Mouse (Mus musculus) urinary bladder, postnatal 14 days (tissue): Measurements from ENCODE around the gene Zbtb39.

Source experiments
- DNase-seq: peaks from one replicate; pipeline ENCODE4 v3.0.0; 2021; ENCODE audit warnings: low spot score

Gene Zbtb39

DNA sequence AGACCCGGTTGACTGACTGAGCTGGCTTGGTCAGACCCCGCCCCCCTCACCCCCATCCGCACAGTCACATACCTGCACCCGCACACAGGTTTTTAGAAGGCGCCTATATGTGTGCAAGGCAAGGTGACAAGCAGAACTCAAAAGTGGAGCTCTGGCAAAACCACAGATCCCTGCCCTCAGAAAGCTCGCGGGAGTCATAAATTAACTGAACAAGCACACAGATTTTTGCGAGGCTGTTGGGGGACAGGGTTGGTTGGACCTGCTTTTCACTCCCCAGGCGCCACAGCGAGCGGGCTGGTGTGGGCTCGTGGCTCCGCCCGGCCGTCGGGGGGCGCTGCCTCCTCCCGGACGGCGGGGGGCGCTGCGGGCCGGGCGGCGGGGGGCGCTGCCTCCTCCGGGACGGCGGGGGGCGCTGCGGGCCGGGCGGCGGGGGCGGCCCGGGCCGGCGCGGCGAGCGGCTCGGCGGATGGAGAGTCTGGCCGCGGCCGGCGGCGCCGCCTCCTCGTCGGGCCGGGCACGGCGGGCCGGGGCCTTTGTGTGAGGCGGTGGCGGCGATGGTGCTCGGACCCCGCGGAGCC lies at the start of gene Zbtb39:
Zbtb39 (plus strand) TSS at position 456 of the 578 bp plus-strand sequence.
- DNase-seq, result peak; percentile 82

DNA sequence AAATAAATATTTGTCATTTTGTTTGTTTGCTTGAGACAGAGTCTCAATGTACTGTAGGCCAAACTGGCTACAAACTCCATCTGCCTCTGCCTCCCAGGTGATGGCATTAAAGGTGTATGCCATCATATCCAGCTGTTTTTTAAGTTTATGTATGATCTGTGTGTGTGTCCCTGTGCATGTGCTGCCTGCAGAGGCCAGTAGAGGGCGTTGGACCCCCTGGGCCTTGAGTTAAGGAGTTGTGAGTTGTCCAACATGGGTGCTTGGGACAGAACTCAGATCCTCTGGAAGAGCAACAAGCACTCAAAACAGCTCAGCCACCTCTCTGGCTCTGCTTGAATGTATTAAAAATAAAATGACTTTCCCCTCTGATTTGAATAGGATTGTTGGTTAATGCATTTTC lies 48.3 kb upstream of the Zbtb39 start:
- no peak for DNase-seq

DNA sequence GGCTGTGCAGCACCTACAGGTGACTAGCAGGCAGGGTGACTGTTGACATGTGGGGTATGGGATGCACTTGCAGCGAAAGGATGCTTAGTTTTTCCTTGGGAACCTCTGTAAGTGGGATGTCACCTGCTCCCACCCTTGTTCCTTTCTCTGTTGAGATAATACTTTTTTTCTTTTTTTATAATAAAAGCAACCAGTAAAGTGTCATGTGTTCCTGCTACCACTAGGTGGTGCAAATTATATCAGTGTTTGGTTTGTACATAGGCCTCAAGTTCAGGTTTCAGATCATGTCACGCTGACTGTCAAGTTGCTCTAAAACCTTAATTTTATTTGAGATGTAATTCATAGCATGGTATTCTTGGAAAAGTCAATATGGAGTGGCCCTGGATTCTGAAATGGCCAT lies 44.7 kb upstream of the Zbtb39 start:
- no peak for DNase-seq

DNA sequence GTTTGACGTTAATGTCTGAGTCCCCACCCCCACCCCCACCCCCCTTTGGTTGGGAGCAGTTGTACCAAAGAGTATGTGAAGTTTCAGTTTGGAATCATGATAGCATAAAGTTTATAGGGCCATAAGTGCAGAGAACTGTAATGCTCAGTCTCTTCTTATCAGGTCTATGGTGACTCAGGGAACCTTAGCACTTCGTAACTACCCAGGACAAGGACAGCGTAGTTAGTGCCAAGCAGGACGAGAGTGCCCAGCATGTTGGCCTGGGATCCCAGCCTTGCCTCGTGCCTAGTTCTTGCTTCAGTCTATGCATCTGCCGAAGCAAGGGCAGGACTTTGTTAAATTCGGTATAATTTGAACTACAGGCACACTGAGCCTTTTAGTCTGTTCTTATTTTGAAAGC lies 43.6 kb upstream of the Zbtb39 start:
- no peak for DNase-seq

DNA sequence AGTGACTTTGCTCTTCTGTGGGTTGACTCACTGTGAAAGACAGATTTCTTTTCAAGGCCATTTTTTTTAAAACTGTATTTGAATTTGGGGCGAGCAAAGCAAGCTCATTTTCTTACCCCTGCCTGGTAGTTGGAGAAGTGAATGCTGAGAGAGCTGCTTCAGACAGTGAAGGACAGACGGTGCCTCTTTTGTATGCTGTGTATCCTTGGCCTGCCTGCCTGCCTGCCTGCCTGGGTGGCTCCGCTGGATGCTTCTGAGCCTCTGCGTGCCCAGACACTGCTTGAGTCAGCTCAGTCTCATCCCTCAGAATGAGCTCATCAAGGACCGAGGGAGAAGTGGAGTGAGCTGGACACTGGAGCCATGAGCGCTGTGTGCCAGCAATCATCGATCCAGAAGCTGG lies 40.4 kb upstream of the Zbtb39 start:
- DNase-seq, result no peak

DNA sequence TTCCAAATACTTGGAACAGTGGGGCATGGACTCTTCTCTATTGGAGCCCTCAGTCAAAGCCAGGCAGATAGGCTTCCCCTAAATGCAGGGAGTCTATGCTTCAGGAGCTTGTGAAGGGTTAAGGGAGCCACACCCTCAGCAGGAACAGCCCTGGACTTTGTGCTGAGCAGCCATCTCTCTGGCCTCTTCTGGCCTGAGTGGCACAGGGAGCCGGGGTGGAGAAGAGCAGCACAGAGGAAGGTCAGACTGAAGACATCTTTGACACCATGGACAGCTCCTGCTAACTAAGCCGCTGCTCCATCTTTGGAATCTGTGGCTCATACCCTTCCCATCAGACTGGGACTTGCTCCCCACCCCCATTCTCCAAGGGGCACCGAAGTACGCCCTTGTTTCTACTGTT lies 36.0 kb upstream of the Zbtb39 start:
- no peak for DNase-seq

DNA sequence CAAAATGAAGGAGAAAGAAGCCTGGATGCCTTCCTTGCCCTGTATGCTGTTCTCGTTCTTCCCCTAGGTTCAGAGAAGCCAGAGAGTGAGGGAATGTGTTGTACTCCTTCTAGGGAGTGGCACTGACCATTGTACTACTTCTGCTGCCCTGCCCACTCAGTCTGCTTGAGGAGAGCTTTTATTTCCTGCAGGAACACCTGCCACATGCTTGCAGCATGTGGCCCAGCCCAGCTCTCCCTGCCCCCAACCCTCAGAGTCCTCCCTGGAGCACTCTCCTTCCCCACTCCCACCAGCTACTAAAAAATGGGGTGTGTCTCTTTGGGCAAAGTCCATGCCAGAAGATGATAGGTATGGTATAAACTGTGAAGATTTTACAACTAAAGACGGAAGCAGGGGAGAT lies 35.0 kb upstream of the Zbtb39 start:
- DNase-seq, result no peak

DNA sequence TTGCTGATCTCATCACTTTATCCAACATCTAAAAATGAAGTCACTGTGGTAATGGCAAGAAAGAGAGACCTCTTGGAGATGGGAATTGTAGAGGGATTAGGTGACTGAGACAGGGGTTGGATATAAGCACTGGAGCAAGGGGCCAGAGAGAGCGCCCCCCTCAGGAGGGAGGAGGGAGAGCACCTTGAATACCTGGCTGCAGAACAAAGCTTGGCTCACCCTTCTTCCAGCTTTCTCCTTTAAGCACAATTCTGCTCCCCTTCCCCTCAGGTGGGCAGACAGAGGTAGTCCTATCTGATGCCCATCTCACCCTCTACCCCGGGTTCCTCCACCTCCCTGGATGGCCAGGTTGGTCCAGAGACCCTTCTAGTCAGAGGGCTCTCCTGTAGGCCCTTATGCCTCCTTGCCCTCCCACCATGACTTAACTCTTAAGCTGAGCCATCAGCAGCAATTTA lies 34.5 kb upstream of the Zbtb39 start, which contains the start of gene Myo1a:
Myo1a (plus strand) TSS at position 405 of the 455 bp plus-strand sequence.
- DNase-seq, result no peak

DNA sequence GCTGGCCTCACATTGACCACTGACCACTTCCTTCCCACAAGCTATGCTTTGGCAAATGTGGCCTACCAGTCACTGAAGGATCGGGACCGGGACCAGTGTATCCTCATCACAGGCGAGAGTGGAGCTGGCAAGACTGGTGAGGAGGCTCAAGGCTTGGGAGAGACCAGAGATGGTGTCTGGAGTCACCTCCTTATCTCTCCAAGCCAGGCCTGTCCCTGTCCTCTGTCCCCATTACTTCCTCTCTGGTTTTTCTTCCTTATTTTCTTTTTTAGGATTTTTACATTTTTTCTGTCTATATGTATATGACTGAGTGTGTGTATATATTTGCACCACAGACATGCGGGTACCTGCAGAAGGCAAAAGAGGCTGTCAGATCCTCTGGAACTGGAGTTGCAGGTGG lies 33.6 kb upstream of the Zbtb39 start:
- DNase-seq, result no peak

DNA sequence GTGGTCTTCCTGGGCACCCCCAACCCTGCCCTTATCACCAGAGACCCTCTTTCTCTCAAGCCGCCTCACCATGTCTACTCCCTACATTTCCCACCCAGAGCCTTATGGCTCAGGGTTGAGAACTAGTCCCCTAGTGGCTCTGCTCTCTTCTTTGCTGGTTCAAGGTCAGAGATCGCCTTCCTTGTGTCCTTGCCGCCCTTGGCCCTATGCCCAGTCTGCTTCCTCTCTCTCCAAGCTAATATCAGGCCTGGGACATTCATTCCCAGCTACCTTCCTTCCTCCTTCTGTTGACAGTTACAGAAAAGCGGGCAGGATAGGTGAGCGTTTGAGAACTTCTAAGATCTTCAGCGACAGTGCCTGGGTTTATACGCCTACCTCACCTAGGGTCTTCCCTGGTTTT lies 31.6 kb upstream of the Zbtb39 start:
- no peak for DNase-seq

DNA sequence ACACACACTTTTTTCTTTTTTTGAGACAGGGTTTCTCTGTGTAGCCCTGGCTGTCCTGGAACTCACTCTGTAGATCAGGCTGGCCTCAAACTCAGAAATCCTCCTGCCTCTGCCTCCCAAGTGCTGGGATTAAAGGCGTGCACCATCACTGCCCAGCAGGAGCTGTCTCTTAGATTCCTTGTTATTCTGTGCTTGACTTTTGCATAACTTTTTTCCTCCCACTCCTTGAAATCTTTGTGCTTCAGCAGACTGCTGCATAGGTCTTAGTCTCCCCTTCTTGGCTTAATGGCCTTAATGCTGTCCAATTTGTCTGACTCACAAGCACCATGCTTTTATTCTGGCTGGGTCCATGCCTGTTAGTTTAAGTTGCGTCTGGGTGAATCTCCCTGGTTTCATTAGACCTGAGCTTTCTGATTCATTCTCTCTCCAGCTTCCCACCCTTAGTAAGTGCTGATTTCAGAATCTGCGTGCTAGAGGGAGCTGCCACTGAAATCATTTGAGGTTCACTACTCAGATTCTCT lies 30.4 kb upstream of the Zbtb39 start:
- DNase-seq, result no peak

DNA sequence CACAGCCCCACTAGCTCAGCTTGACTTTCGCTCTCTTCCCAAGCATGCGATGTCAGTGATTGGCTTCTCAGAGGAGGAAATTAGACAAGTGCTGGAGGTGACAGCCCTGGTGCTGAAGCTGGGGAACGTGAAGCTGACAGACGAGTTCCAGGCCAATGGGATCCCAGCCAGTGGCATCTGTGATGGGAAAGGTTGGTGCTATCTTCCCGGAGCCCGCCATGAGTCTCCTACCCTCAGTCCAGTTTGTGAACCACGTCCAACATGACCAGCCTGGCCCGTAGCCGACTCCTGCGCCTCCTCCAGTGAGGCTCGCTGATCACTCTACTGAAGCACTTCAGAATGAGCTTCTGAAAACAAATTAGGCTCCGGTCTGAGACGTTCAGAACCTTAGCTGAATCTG lies 29.0 kb upstream of the Zbtb39 start:
- DNase-seq, result no peak

DNA sequence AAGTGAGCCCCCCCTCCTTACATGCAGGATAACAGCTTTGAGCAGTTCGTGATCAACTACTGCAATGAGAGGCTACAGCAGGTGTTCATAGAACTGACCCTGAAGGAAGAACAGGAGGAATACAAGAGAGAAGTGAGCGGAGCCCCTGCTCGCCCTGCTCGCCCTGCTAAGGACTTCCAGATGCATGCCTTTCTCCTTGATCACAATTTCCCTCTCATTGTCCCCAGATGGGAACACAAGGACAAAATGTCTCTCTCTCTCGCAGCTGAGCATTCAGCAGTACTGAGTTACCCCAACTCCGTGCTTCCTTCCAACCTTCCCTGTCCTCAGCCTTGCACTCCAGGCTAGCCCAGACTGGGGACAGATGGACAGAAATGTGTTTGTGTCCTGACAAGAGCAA lies 26.6 kb upstream of the Zbtb39 start:
- no peak for DNase-seq

DNA sequence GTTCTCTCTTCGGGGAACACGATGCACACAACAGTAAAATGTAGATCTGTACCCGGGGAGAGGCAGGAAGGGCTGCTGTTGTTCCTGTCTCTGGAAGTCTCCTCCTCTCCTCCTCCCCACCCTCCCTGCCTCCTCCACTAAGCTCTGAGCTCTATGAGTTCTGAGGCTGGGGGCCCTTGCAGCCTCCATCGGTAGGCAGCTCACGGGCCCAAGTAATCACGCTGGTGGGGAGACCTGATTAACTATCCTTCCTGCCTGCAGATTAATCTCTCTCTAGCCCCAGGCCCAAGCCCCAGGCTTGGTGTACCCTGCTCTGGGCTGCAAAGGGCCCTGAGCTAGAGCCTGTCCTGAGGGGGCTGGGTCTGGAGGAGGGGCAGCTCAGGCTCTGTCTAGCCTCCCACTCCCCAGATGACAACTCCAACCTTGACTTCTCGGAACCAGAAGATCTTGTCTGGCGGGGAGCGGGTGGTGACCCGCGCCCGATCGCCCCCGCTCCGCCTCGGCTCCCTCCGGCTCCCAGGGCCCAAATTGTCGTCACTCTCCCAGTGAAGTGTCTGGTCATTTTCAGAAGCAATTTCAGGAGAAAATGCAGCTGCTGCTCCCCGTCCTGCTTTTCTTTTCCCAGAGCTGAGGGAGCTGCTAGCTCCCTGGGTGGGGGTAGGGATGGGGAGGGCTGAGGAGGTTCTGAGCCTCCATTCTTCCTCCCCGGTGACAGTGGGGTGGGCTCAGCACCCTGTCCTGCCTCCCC lies 17.5 kb upstream of the Zbtb39 start:
- no peak for DNase-seq

DNA sequence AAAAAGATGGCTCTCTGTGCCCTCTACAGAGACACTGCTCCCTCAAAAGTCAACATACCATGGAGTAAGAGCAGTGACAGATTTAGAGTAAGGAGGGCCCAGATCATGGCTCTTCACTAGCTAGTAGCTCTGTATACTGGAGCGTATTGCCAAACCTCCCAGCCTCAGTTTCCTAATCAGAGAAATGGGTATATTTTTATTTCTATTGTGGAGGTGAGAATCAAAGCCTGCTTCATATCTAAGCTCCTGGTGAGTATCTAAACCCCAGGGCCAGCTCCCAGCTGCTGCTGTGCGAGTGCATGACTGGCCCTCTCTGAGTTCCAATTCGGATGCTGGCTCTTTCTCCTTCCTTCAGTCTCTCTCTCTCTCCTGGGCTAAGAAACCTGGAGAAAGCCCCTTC lies 15.2 kb upstream of the Zbtb39 start, which contains the start of gene Tac2:
Tac2 (plus strand) TSS at position 301 of the 400 bp plus-strand sequence.
- DNase-seq, result no peak

DNA sequence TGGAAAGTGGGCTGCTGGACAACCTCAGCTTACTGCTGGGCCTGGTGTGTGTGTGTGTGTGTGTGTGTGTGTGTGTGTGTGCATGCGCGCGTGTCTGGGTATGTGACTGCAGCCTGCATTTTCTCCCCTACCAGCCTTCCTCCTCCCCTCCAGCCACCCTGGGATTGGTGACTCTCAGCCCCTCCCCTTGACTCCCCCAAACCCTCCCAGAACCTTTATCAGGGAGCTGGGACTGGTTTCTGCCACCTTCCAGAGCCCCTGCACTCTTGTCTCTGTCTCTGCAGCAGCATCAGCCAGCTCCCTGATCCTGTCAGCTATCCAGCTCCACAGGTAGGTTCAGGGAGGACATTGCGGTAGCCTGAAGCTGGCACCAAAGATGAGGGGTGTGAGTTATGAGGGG lies 14.2 kb upstream of the Zbtb39 start:
- no peak for DNase-seq

DNA sequence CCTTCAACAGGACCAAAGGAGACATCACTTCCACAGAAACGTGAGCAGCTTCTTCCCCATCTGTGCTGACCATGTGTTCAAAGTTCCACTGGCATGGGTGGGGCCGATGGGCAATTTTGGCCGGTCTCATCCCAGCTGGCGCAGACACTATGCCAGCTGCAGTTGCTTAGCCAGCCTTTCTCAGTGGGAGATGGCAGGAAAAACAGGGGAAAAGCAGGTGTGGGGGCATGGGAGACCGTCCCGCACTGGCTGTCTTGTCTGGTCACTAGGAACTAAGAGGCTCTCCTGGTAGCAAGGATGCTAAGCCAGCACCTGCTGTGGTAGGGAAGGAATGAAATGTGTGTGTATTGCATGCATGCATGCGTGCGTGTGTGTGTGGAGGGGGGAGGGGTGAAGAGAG lies 10.9 kb upstream of the Zbtb39 start:
- DNase-seq, result no peak

DNA sequence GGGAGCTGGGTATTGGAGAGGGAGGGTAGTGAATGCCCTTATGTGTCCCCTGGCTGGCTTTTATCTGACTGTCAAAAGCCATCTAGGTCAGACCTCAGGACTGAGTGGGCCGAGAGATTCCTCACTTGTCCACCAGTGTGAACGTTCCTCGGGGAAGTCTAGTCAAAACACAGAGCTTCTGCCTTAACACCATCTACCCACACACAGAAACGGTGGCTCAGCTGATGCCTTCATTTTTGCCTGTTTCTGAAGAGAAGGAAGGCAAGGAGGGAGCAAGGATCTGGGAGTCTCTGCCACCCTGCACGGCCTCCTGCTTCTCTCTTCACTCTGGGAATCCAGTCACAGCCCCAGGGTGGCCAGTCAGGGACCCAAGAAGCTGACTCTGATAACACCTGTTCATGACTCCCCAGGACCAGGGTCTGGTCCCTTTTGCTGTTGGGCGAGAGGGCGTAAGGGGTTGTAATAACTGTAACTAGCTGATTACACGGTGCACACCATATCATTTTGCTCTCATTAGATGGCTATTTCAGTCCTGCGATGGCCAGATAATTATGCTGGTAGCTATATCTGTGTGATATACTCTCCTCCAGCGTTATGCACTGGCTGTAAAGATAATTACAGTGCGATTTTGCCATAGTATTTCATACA lies 8.9 kb upstream of the Zbtb39 start:
- DNase-seq, result no peak

DNA sequence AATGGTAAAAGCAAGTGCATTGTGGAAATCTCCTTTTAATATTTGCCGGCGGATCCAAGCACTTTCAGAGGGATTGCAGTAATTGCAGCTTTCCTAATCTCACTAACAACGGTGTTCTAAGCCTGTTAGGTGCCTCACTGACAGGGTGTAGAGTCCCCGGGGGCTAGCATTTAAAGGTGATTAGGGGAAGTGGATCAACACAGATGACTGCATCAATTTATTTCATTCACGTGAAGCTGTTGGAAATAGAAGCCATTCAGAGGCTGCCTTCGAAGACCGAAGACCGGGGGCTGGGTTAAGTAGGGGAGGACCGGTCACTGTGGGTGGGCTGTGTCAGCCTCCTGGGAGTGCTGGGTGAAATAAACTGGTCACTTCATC lies 8.4 kb upstream of the Zbtb39 start:
- no peak for DNase-seq

DNA sequence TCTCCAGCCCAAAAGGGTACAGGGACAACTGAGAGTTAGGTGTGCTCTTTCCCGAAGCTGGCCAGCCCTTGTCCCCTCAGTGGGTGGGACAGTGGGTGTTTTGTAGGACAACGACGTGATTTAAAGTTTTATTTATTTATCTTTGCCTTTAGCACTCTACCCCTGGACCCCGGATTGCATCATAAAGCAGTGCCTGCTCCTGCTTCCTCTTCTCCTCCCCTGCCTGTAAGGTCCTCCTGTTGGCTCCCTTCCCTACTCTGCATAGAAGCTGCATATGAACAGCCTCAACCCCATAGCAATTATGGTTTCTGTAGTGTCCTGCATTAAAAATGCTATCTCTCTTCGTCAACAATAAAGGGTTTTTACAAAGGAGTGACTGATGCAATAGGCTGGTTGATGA lies 7.9 kb upstream of the Zbtb39 start:
- no peak for DNase-seq

DNA sequence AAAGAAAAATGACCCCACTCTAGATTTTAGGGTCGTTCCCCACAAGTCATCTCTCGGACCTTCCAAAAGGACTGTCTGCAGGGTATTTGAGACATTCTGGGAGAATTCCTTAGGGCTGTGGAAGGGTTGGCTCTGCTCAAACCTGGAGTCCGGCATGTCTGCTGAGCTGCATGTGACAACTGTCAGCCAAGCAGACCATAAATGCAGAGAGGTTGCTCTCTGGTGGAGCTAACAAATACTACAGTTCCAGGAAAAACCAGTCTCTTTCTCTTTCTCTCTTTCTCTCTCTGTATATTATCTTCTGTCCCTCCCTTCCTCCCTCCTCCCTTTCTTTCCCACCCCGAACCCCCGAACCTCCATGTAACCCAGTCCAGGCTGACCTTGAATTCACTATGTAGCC lies 4.9 kb upstream of the Zbtb39 start:
- DNase-seq, result no peak

DNA sequence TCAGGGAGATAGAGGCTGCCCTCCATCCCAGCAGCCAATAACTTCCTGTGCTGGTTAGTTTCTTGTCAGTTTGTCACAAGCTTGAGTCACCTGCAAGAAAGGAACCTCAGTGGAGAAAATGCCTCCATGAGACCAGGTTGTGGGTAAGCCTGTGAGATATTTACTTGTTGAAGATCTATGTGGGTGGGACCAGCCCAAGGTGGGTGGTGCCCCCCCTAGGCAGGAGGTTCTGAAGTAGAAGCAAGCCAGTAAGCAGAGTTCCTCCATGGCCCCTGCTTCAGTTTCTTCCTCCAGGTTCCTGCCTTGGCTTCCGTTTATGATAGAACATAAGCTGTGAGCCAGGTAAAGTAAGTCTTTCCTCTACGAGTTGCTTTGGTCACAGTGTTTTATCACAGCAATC lies 3.1 kb upstream of the Zbtb39 start:
- DNase-seq, result no peak

DNA sequence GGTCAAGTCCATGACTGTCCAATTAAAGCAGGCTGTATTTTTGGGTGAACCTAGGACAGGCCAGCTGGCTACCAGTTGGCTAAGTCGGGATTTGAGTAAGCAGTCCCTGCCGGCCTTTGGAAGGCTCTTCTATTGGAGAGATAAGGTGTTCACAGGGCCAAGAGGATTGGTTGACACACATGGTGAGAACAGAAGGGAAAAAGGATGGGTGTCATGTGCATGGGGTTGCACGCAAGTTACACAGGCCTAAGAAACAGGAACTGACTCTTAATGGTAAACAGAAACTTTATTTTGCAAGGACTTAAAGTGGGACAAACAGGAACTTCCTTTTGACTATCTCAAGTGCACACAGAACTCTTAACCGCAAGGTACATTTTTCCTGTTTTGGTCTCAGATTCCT lies 2.4 kb upstream of the Zbtb39 start:
- DNase-seq, result no peak
